Mouse (Mus musculus) R1 (cell line): Measurements from ENCODE around the gene Ccdc32.
"Not testable (repeated sequence)": the region's sequence is repeated elsewhere in the genome, so short reads cannot be mapped to it uniquely, and the experiment has no call there.

Experiments used
- DNase-seq: peaks from one replicate; pipeline ENCODE4 v3.0.0-alpha.2; 2018; ENCODE audit warnings: low read depth, low spot score

Ccdc32 gene

DNA sequence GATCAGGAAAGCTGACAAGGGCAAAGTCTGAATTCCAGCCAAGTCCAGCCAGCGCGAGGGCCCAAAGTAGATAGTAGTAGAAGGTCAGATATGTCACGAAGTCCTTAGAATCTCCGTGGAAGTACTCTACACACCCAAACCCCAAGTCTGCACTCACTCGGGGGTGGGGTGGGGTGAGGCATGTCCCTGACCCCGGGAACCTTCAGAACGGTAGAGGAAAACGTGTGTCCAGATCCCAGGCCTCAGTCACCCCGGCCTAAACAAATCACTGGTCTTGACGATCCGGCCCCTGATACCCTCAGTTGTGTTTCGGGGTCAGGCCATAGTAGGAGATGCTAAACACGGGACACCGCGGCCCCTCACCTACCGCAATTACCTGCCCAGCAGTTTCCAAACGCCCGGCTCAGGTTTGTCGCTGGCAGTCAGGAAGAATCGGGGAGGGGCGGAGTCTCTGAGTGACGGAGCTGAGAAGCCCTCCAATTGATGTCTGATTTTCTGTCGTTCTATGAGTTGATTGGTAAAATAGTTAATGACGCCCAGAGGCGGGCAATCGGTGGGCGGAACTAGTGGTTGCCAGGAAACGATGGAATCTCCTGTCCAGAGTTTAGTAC lies at the start of gene Ccdc32:
Gene Ccdc32 (minus strand): TSS at position 453 of the 611 bp plus-strand sequence.
- DNase-seq, result peak; percentile 97

- DNase-seq, result no peak
Observed at GRCm38 (mm10) chr2:119072397-119072796, 43.2 kb upstream of the Ccdc32 start.

DNA sequence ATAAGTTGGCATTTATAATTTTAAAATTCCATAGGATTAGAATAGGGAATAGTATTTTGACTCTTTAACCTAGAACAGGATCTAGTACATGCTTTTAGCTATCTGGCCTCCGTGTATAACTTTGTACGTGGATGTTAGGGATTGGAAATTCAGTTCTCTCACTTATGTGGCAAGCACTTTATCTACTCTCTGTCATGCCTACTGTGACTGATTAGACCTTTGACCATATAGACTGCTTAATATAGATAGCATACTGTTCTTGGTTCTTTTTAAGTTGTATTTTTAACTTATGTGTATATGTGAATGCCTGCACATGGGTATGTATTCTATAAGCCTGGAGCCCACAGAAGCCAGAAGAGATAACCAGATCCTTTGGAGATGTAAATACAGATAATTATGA lies 30.9 kb upstream of the Ccdc32 start:
- DNase-seq, result no peak

- no peak for DNase-seq
Observed at GRCm38 (mm10) chr2:119050132-119050650, 21.0 kb upstream of the Ccdc32 start.

- DNase-seq, result peak; percentile 57
Observed at GRCm38 (mm10) chr2:119047849-119048248, 18.7 kb upstream of the Ccdc32 start.

DNA sequence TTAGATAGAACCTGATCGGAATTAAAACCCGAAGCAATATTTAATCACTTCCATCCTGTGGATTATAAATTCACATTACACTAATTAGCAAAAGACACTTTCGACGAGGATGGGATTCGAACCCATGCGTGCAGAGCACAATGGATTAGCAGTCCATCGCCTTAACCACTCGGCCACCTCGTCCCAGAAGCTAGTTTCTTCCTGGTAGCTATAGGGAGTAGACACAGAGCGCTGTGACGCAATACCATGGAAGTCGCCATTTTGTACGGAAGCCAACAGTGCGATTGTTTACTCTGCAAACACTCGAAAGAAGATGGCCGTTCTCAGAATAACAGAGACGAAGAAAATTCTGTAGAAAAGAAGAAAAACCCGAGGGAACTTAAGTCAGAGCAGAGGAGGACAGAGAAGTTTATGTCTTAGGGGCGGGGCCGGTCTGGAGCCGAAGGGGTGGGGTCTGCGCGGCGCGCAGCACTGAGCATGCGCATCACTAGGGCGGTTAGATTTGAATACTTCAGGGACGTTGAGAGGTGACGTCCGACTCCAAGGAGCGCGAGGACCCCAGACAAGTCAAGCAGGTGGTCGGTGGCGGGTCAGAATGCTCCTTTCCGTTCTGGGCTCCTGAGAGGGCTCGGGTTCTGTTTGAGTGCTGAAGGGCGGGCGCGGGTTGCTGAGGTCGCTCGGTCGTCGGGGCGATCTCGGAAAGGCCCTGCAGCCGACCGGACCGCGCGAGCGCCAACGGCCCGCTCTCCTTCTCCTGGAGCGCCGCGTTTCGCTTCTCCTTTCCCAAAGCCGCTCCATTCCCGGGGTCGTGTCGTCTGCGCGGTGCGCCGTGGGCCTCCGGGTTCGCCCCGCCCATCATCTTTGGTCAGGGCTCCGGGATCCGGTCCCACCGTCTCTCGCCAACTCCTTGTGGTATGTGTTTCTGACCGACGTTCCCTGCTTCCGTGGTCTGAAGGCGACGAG lies 17.7 kb upstream of the Ccdc32 start, which contains the start of gene Knl1:
Gene Knl1 (plus strand): TSS at position 471 of the 963 bp plus-strand sequence.
- peak; percentile 95 for DNase-seq

DNA sequence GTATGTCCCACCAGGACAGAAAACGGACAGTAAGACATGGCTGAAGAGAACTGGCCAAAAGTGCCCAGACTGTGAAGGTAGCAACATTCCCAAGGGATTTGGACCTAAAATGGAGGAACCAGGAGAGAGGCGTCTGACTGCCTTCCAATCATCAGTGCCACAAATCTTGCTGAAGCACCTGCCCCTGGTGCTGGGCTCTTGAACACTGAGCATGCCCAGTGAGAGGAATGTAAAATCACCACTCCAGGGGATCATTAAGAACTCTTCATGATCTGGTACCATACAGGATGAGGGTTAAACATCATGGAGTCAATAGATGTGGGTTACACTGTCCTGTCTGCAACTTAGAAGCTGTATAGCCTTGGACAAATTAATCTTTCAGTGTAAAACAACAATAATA lies 16.0 kb upstream of the Ccdc32 start:
- DNase-seq, result no peak

- DNase-seq, result peak; percentile 51
Observed at GRCm38 (mm10) chr2:119040882-119041281, 11.7 kb upstream of the Ccdc32 start.

DNA sequence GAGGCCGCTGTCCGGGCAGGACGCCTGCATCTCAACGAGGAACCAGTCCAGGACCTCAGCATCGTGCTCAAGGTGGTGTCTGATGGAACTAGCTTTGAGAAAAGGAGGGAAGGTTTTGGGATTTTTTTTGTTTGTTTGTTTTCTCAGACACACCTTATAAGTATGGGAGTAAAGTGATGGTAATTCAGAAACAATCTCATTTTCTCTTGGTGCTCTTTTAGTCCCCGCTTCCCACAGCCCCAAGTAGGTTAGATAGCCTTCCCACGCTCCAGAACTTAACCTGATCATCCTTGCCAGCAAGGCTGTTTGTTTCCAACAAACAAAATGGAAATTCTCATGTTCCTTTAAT lies 6.2 kb upstream of the Ccdc32 start:
- no peak for DNase-seq

- peak; percentile 98 for DNase-seq
Observed at GRCm38 (mm10) chr2:119034656-119035396, 5.6 kb upstream of the Ccdc32 start, which contains the start of gene Rpusd2. Rpusd2 (plus strand) TSS chr2:119034790.

- DNase-seq, result no peak
Observed at GRCm38 (mm10) chr2:119032191-119032590, 3.0 kb upstream of the Ccdc32 start.

DNA sequence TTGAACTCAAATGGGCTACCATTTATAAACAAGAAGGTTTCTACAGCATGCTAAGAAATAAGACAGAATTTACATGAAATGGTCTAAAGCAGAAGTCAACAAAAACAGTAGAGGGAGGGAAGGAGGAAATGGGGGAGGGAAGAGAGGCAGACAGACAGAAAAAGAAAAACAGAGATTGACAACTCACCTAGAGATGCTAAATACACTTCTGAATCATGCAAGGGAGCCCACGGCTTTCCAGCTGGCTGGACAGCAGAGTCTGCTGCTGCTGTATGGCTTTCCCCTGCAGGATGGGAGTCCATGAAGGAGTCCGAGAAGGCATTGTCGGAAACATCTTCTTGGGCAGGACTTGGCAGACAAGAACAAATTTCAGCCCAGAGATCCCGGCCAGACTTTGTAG lies 2.2 kb downstream of the Ccdc32 start:
- DNase-seq, result no peak

DNA sequence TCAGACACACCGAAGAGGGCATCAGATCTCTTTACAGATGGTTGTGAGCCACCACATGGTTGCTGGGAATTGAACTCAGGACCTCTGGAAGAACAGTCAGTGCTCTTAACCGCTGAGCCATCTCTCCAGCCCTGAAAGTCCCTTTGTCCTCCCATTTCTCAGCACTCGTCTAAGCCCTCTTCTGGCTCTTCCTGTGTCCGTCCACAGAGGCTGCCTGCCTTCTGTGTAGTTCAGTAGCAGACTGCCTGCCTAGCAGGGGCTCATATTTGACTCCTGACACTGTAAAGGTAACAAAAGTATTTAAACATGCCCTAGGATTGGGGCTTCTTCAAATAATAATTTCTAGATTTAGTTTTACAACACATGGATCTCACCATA lies 4.0 kb downstream of the Ccdc32 start:
- DNase-seq, result no peak

DNA sequence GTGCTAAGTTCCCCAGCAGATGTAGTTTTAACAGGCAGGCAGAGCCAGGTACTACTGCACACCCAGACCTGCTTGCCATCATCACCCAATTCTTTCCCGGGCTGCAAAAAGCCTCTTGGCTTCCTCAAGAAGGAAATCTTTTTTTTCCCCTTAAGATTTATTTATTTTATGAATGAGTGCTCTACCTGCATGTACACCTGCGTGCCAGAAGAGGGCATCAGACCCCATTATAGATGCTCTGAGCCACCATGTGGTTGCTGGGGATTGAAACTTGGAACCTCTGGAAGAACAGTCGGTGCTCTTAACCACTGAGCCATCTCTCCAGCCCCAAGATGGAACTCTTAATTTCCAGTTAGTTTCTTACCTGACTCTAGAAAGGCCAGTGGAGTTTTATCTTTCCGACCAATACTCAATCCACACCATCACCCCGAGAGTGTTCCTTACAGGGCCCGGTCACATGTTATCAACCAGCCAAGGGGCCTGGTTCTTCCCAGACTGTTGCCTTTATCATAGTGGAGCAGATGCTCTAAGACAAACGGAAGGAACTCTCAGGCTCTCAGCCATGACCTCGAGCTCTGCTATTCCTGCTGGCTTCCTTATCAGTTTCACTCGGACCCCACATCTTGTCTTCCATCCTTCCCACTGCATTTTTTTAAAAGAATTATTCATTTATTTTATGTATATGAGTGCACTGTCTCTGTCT lies 4.5 kb downstream of the Ccdc32 start:
- DNase-seq, result no peak

GRCm38 (mm10) chr2:119023154-119023660 lies 6.0 kb downstream of the Ccdc32 start:
- no peak for DNase-seq

DNA sequence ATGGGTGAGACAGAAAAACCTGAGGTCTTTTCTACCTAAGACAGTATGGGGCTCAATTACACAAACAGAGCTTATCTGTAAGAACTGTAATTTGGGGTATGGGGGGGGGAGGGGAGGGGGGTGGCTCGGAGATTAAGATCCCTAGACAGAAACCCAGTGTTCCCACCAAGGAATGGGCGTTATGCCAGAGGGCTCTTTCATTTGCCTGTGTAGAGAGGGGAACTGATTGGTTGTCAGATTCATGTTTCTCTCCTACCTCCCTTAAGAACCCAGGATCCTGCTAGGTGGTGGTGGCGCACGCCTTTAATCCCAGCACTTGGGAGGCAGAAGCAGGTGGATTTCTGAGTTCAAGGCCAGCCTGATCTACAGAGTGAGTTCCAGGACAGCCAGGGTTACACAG lies 9.7 kb downstream of the Ccdc32 start:
- DNase-seq, result no peak

DNA sequence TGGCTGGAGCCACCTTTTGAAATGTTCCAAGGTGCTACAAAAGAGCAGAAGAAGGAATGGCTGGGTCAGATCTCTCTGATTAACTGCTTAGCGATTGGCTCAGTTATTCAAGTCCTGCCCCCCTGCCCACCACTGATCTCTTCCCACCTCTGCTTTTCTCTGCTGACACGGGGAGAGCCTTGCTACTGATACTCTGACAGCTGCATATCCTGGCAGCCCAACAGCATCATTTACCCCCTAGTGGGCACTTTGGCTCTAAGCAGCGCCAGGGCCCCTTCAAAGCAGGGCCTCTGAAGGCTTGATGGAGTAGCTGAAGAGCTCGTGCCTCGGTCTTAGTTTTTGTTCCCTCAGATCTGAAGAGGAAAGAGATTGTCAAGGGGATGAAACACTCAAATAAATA lies 10.1 kb downstream of the Ccdc32 start:
- DNase-seq, result peak; percentile 60

DNA sequence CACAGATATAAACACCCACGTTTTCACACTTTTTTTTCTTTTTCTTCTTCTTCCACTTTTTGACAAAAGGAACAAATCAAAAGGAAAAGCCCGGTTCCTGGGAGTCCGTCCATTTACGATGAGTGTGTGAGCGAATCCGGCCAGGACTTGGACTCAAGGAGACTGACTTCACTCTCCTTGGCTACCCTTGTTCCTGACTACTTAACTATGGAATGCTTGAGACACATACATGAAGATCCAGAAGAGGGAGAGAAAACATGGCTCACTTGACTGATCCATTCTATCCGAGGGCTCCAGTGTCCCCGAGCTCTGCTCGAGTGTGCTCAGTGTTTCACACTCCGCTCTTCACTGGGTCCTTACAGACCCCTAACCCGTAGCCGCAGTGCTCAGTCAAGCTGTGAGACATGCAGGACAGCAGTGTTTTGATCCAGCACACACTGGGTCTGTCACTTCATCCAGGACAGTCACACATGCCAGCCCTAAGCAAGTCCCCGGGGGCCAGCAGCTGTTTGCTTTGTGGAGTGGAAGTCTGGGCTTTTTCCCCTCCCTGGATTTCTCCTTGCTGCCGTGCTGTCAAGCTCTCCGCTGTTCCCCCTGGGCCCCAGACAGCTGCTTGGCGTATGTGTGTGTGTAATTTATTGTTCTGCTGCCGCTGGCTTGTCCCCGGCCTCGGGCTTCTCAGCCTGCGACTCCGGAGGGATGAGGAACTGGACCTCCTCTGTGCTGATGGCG lies 10.6 kb downstream of the Ccdc32 start:
- no peak for DNase-seq

- DNase-seq, result no peak
Observed at GRCm38 (mm10) chr2:119017647-119018046, 11.5 kb downstream of the Ccdc32 start.

GRCm38 (mm10) chr2:119016312-119016711 lies 12.9 kb downstream of the Ccdc32 start:
- DNase-seq, result not testable (repeated sequence)
